Mouse (Mus musculus): Measurements from ENCODE around the gene Abhd10.

The Abhd10 gene

DNA sequence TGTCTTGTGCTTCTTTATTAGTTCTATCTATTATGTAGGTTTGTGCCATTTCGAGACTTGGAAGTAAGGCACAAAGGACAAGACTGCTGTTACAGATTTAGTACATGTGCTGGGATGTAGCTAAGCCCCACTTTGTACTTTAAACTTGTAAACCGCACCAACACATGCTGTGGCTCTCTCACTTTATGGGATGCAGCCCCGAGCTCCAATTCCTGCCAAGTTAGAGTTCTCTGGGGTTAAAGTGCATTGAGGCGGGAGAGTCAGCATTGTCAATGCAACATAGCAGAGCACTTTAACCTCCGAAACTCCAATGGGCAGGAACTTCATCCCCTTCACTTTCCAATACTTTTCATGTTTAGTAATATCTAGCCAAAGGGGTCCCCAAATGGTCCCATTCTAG, 13.6 kb downstream of the Abhd10 start:
- no peak for ATAC-seq (ENCODE audit: low TSS enrichment)

DNA sequence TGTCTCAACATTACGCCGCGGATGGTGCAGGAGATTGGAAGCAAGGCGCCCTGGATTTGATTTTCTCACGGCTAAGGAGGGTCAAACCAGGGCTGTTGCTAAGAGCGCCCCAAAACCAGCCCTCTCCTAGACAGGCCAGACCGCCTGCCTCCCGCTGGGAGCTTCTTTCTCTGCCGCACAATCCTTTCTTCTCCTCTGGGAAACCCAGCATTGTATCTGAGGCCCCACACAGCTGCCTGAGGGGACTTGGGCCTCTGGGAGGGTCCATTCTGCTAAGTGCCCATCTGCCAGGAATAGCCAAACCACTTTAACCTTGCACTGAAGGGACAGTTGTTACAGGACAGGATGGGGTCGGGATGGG, 18.0 kb downstream of the Abhd10 start:
- ATAC-seq (ENCODE audit: low TSS enrichment): peak; percentile 25

DNA sequence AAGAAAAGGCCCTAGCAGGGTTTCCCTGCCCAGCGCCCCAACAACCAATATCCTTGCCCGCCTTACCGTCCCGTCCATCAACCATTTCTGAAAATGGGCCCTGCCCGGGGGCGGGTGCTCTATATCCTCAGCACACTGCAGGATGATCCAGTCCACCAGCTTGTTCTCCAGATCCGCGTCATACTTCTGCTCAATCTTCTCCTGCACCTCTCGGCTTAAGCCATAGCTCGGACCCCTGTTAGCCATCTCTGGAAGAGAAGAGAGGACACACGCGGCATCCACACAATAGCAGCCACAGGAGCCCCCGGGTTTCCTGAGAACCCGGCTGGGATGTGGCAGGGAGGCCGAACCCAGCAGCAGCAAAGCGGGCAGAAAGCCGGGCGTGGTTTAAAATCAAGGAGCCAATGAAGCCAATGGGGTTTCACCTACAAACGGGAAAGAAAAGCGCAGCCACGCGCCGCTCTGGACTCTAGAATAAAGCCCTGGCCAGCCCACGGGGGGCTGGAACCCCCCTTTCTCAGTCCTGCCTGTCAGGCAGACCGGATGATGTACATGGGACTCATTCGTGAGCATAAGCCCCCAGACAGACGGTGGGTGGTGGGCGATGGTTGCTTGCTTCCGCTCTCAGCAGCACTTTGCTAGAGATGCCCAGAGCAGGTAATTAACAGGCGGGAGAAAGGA, 18.6 kb downstream of the Abhd10 start, which contains the start of gene Tagln3:
Gene Tagln3 (minus strand): TSS at position 548 of the 681 bp plus-strand sequence.
- peak; percentile 64 for ATAC-seq (ENCODE audit: low TSS enrichment)

DNA sequence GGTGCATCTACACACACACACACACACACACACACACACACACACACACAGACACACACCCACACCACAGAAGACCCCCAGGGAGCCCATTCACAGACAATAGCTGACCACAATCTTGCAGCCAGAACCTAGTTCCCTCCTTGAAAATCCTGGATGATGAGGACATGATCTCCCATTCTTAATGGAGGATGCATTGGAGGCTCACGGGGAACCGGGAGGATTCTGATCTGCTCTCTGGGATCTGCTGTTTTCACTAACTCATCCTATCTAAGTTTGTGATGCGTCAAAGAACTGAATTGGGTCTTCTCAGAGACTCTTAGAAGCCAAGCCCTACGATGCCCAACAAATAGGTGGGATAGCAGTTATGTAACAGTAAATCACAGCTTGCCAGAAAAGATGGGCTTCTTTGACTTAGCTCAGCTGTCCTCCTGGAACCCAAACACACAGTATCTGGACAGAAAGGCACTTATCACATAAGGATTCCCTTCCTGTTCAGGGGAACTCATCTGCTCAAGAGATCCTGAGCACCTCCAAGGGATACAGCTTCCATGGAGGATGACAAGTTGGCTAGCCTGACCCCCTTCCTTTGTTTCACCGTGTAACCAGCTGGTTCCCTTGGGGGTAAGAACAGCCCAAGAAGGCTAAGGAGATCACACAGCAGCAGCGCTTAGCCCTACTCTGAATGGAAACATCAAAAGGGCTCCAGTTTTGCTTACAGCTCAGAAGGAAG, 19.4 kb downstream of the Abhd10 start:
- ATAC-seq (ENCODE audit: low TSS enrichment): peak; percentile 24

DNA sequence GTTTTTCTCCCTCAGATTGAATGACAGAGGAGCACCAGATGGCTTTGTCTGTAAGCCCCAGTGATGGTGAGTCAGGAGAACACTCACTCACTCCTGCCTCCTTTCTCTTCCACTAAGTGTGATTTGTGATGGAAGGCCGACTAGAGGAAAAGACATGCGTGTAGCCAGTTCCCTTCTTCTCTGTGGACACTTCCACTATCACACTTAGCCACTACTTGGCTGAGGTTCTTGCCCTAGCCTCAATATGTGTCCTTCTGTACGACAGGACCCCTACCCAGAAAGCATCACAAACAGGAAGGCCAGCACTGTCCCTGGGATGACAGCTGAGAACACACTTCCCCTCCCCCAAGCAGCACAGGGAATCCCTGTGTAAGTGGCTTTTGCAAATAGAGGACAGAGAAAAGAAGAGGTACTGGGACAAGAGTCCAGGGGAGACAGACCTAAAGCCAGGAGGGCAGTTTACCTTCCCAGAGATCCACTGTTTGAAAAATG, 20.2 kb downstream of the Abhd10 start:
- peak; percentile 56 for ATAC-seq (ENCODE audit: low TSS enrichment)

DNA sequence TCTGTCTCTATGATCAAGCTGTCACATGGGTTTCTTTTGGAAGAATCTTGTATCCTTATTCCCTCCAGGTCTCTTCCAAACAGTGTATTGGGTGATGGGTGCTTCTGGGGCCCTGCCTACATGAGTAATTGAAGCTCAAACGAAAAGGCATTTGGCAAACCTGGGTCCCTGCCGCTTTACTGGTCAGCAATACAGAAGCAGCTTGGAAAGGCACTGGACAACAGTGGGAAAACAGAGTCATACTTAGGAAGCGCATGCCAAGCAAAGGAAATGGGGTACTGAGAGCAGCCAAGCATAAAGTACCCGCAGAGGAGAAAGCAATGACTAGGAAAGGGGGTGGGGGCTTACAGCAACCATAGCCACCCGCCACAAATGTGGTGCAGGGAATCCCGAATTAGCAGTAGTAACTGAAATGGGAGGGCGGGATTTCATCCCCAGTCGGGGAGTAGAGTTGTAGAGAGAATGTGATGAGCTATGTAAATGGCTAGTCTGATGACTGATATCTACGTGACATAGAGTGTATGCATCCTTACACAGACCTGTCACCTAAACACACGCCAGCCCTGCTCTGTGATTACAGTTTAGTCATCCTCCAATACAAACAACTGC, 22.6 kb downstream of the Abhd10 start:
- no peak for ATAC-seq (ENCODE audit: low TSS enrichment)

DNA sequence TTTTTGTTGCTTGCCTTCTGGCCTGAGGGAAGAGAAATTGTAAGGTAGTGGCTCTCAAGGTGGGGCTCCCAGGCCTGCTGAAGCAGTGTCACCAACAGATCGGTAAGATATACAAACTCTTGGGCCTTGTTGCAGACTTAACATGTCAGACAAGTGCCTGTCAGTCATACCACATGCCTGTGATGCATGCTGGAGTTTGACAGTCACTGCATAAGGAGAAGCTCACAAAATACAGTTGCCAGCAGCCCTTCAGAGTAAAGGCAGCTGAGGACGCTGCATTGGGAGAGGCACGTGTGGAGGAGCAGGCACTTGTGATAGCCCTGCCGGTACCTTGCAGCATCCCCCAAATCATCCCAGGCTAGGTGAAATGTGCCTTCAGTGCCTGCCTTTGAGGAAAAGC, 24.5 kb downstream of the Abhd10 start:
- no peak for ATAC-seq (ENCODE audit: low TSS enrichment)

DNA sequence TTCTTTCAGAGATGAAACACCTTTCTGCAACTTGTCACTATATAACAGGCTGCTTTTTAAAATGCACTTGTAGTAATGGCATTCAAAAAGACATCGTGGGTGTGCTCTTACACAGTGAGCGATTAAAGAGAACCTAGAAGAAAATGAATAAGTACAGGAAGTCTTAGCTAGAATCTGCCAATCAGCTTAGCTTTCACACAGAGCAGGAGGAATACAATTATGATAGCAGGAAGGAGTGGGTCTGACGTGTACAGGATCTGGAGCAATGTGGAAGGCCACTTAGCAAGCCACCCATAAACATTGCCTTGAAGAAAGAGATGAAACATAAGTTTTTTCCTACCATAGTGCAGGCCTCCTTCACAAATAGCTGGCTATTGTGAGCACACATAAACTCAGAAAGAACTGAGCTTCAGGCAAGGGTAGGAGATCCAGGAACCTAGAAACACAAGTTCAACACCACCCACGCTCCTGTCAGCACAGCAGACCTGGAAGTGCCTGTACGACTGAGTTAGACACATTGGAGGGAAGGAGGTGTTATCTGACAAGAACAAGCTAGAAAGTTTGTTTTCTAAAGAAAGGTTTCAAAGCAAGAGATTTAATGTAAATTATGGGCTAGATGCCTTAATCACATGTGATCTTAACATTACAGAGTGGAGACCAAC, 28.1 kb downstream of the Abhd10 start:
- ATAC-seq (ENCODE audit: low TSS enrichment): peak; percentile 80

DNA sequence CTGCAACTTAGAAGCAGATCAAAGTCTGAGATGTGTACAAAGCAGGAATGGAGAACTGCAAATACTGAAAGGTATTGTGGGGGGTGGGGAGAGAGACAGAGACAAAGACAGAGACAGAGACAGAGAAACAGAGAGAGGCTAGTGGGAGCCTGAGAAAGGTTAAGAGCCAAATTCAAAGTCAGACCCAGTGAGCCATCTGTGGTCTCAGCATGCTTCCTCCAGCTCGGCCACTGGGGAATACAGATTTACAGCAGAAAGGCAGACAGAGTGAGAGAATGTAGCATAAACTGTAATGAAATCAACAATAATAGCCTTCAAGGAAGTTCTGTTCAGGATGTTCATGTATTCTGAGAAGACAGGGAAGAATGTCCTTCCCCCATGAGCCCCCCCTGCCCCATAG, 28.9 kb downstream of the Abhd10 start:
- no peak for ATAC-seq (ENCODE audit: low TSS enrichment)

DNA sequence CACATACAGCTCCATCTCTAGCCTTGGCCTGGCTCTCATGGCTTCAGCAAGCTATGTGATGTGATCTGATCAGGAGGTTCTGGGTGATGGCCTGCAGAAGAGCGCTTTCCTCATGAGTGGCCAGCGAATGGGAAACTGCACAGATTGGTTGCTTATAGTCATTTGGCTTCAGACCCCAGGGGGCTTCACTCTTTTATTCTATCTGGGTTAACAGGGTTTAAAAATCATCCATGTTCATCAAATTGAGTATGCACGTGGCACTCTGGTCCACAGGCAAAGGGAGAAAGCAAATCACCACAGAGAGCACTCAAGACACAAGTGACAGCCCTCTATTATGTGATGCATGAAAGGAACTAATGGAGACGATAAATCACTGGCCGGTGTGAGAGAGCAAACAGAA, 29.5 kb downstream of the Abhd10 start:
- ATAC-seq (ENCODE audit: low TSS enrichment): no peak

DNA sequence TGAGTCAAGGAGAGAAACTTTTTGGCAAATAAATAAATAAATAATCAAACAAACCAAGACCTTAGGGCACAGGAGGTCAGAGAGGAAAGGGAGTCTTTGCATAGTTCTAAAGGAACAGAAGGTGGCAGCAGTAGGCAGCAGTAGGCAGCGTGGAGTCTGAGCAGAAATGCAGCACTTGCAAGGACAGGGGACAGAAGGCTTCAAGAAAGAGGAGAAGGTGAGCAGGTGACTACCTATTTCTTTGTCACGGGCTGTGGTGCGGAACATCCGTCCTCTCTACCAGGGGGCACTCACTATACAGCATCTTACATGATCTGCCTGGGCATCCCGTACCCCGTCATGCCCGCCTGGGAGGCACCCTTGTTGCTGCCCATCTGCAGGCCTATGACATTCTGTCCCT, 31.5 kb downstream of the Abhd10 start:
- 0 out of 2 replicates have a peak, but pooled peaks have one; percentile 22 for ATAC-seq (ENCODE audit: low TSS enrichment)

DNA sequence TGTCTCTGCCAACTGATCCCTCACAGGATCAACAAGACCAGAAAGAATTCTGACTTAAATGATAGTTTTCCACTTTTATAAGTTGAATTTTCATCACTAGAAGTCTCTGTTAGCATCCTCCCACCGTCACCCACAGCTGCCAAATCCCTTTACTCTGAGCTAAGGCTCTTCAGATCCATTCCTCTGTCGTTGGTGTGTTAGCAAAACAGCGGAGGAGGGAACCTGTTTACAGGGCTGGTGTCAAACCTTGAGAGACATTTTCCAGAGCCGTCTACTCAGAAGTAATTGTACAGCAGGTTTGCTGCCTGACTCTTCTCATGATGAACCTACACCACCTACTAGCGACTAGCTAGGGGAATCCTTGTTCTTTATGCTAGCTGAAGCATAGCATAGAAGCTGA, 43.5 kb downstream of the Abhd10 start:
- ATAC-seq (ENCODE audit: low TSS enrichment): peak; percentile 91

DNA sequence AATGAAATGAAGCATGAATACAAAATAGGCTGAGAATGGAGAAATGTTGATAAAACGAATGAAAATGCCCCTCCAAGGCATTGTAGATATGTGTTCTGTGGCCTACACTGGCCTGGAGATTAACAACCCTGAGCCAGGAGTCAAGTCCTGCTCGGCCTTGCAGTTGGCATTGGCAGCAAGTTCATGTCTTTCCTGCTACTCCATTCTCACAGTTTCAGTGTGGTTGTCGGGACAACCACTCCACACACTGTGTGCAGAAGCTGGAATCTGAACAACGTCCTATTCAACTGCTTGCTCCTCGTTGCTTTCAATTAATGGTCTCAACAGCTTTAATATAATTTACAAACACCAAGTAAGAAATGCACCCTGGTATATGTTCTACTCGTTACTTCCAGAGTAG, 44.8 kb downstream of the Abhd10 start:
- ATAC-seq (ENCODE audit: low TSS enrichment): no peak

DNA sequence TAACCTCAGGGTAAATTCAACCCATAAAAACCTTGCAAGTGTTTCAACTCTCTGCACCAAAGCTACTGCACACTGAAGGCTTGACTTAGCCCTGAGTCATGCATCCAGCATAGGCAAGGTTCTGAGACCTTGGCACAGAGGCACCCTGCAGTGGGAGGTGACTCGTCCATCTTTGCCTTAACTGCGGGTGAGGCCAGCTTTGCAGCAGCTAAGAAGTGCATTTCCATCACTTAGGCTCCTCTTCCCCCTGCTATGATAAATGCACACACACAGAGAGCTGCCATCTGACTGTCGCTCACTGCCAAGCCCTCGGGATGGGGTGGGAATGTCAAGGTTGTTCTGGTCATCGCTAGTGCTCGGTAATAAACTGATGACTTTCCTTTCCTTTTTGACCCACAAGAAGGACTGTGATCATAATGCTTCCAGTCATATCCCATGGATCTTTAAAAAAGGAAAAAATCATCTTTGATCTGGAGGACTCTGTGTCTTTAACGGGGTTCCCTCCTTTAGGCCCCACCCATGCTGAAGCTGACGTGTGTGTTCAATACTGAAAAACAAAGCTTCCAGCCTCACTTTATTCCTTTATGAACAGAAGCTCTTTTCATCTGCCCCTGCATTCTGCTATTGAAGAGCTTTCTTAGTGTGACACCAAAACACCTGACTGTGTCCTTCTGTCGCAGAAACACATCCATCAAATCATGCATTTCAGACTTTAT, 47.2 kb downstream of the Abhd10 start:
- no peak for ATAC-seq (ENCODE audit: low TSS enrichment)

DNA sequence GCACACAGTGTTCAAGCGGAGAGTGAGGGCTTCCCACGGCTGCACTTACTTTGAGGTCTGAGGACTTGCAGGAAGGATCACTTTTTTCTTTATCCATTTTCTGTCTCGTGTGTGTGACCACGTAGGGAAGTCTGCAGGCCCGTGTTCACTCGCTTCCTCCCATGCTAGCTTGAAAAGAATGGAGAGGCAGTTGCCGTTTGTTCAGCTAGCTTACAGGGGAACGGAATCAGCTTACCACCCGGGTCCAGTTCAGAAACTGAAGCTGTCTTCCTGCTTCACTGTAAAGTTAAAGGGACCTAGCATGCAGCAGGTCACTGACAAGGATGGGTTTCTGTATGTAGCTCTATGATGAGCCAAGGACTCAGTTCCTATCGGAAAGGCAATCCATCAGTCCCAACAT, 49.2 kb downstream of the Abhd10 start, which contains the start of gene Tmprss7:
Gene Tmprss7 (minus strand): TSS at position 101 of the 400 bp plus-strand sequence.
- peak; percentile 25; the same call in 1 of the 2 replicates for ATAC-seq (ENCODE audit: low TSS enrichment)

DNA sequence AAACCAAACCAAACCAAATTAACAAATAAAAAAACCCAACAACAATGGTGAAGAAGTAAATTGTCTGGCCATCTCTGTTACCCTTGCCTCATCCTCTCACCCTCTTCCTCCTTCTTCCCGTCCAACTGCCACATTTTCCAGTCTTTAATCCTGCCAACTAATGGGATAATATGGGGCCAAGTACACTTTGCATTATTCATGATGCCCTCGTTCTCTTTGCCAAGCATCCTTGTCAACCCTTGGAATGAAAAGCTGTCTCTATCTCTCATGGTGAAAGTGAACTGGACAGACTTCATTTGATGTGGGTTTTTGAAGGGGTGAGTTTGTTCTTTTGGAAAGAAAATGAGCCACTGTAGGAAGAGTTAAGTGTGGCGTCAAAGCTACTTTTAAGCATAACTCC, 49.9 kb downstream of the Abhd10 start:
- no peak for ATAC-seq (ENCODE audit: low TSS enrichment)

DNA sequence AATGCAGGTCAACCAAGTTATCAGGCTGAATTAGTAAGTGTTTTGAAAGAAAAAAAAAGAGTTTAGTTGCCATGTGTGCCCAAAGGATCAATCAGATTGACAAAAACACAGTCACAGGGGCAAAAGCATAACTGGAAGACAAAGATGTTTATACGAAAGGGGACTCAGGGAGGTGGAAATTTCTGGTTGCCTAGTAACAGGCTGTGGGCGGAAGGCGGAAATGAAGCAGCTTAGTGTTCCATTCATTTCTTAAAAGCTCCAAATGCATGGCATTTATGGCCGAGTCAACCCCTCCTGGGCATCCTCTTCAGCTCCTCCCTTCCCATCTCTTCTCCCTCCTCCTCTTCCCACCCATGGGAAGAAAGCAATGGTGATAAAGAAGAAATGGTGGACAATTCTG, 52.6 kb downstream of the Abhd10 start:
- peak; percentile 48 for ATAC-seq (ENCODE audit: low TSS enrichment)

DNA sequence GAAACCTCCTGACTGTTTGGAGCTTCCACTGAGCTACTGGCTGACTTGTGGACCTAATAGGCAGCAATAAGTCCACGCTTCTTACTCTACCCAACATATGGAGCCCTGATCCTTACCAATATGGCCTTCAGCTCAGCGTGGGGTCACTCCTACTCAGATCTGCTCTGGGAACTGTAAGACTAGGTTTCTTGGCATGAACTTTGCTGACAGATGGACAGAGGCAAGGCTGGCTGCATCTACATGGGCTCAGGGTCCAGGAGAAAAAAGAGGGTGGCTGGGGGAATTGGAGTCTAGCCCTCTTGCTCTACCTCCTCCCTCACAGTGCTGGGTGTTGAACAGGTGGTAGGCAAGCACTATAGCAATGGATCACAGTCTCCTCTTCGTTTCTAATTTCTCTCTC, 55.9 kb downstream of the Abhd10 start:
- no peak for ATAC-seq (ENCODE audit: low TSS enrichment)

DNA sequence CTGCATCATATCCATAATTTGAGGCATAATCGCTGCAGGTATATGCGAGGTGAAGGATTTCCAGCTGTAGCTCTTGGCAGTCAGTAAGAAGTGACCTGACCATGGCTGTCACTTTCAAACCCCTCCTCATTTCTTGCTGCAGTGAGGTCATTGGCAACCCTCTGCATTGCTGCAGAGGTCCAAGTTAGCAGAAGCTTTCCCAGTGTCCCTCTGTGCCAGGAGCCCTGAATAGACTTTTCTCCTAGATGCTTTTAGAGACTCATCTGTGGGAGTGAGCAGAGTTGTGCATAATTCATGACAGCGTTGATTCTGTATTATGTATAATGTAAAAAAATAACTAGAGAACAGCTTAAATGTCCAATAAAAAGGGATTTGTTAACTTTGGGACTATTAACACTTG, 57.5 kb downstream of the Abhd10 start:
- peak; percentile 92 for ATAC-seq (ENCODE audit: low TSS enrichment)

DNA sequence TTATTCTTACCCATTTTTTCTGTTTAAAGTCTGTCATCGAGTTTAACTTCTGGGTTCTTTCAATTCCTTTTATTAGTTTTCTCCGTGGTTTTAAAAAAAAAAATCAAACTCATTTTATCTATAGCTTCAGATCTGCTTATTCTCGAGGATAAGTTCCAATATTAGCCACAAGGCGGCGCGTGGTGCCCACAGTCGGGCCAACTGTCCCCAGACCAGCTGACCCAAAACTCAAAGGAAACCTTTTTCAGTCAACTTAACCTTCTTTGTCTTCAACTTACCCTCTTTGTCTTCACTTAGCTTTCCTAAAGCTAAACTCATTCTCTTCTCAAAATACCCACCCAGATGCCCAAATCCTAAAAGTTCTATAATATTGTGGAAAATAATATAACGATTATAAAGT, 57.9 kb downstream of the Abhd10 start:
- ATAC-seq (ENCODE audit: low TSS enrichment): no peak
